Mouse (Mus musculus) ES-CJ7 (cell line): ENCODE results near the gene N4bp3.
"Not testable (repeated sequence)": the region's sequence is repeated elsewhere in the genome, so short reads cannot be mapped to it uniquely, and the experiment has no call there.

Source experiments
- DNase-seq: peaks from one replicate; pipeline ENCODE4 v3.0.0; 2011; ENCODE audit warnings: low read depth, low spot score

N4bp3 gene

GRCm38 (mm10) chr11:51629651-51630314 lies 20.9 kb downstream of the N4bp3 start:
- no peak for DNase-seq

- DNase-seq = no peak
These were observed 22.7 kb downstream of the N4bp3 start for GRCm38 (mm10) chr11:51627907-51628306.

GRCm38 (mm10) chr11:51627425-51627824 lies 23.2 kb downstream of the N4bp3 start:
- DNase-seq = no peak

- no peak for DNase-seq
These were observed 25.3 kb downstream of the N4bp3 start for GRCm38 (mm10) chr11:51625187-51625820.

- no peak for DNase-seq
These were observed 27.6 kb downstream of the N4bp3 start for GRCm38 (mm10) chr11:51622971-51623491.

GRCm38 (mm10) chr11:51621776-51622175 lies 28.9 kb downstream of the N4bp3 start:
- no peak for DNase-seq

- DNase-seq = no peak
These were observed 30.6 kb downstream of the N4bp3 start for GRCm38 (mm10) chr11:51620084-51620483.

GRCm38 (mm10) chr11:51619409-51620060 lies 31.1 kb downstream of the N4bp3 start, which contains the start of gene Nhp2:
Gene Nhp2 (plus strand): TSS chr11:51619735.
- peak; percentile 99 for DNase-seq

- DNase-seq = no peak
These were observed 31.7 kb downstream of the N4bp3 start for GRCm38 (mm10) chr11:51618894-51619408.

- DNase-seq = peak; percentile 85
These were observed 32.9 kb downstream of the N4bp3 start for GRCm38 (mm10) chr11:51617693-51618092.

- not testable (repeated sequence) for DNase-seq
These were observed 34.5 kb downstream of the N4bp3 start for GRCm38 (mm10) chr11:51616113-51616512.

- peak; percentile 81 for DNase-seq
These were observed 35.0 kb downstream of the N4bp3 start for GRCm38 (mm10) chr11:51615601-51616000.

- no peak for DNase-seq
These were observed 35.5 kb downstream of the N4bp3 start for GRCm38 (mm10) chr11:51615129-51615528.

GRCm38 (mm10) chr11:51614256-51614655 lies 36.4 kb downstream of the N4bp3 start:
- DNase-seq = no peak

- DNase-seq = not testable (repeated sequence)
These were observed 40.7 kb downstream of the N4bp3 start for GRCm38 (mm10) chr11:51609940-51610339.

GRCm38 (mm10) chr11:51609266-51609909 lies 41.3 kb downstream of the N4bp3 start:
- no peak for DNase-seq

GRCm38 (mm10) chr11:51607096-51607738 lies 43.4 kb downstream of the N4bp3 start:
- no peak for DNase-seq

GRCm38 (mm10) chr11:51606447-51607095 lies 44.1 kb downstream of the N4bp3 start, which contains the start of gene Hnrnpab:
Gene Hnrnpab (minus strand): TSS chr11:51606847.
- peak; percentile 98 for DNase-seq

GRCm38 (mm10) chr11:51605602-51606446 lies 44.8 kb downstream of the N4bp3 start:
- peak; percentile 82 for DNase-seq

GRCm38 (mm10) chr11:51602253-51602652 lies 48.4 kb downstream of the N4bp3 start:
- DNase-seq = no peak
